Mouse (Mus musculus): ENCODE measurements around the gene Fbxo28. TPM values are rescaled to one million over a fixed set of nuclear protein-coding genes. Genes with fewer than 3 reads are reported as not detected.
"Not testable (repeated sequence)": the region's sequence is repeated elsewhere in the genome, so short reads cannot be mapped to it uniquely, and the experiment has no call there.

The Fbxo28 gene
- polyA plus RNA-seq, 1 experiment = 16.9 TPM

- Histone ChIP-seq H3K79me2 (ENCODE audit: control insufficient read depth, insufficient read depth) (no peaks in the 10 kb centered on the region), H3K4me2 (ENCODE audit: low read depth) (no peak overlapping the region), H3K36me3 (ENCODE audit: control insufficient read depth, insufficient read depth) (no peaks in the 10 kb centered on the region), H3K27me3 (ENCODE audit: control insufficient read depth, insufficient read depth, insufficient read length) (no peaks in the 10 kb centered on the region), H3ac (ENCODE audit: control insufficient read depth, insufficient read length) (no peak overlapping the region), H3K4me3 (no peak overlapping the region)
- TF ChIP-seq MAX (IDR thresholded peaks at IDR 0.05; ENCODE audit: low read depth) (no peak), REST (IDR thresholded peaks at IDR 0.05; ENCODE audit: insufficient read depth, insufficient read length) (no peak), POLR2A (IDR thresholded peaks at IDR 0.05; ENCODE audit: insufficient read length, low read depth) (no peak), CEBPB (IDR thresholded peaks at IDR 0.05; ENCODE audit: insufficient read depth, poor library complexity, severe bottlenecking) (no peak), POLR2AphosphoS2 (IDR thresholded peaks at IDR 0.05; ENCODE audit: insufficient read length, low read depth) (no peak), TCF3 (IDR thresholded peaks at IDR 0.05; ENCODE audit: insufficient read length, low read depth) (no peak)
Measured at GRCm38 (mm10) chr1:182296141-182296540, 45.3 kb downstream of the Fbxo28 start.

GRCm38 (mm10) chr1:182292291-182292690, 49.1 kb downstream of the Fbxo28 start:
- no peaks in the 10 kb centered on the region for H3K79me2 ChIP-seq (ENCODE audit: control insufficient read depth, insufficient read depth)
- no peak overlapping the region for H3K4me2 ChIP-seq (ENCODE audit: low read depth)
- no peak for TF ChIP-seq SRF (IDR thresholded peaks at IDR 0.05; ENCODE audit: control insufficient read depth, insufficient read length, low read depth)
- no peak for TF ChIP-seq MYOG (IDR thresholded peaks at IDR 0.05; ENCODE audit: control insufficient read depth in 1 of 3, insufficient read depth in 1 of 3, insufficient read length in 2 of 3, low read depth in 2 of 3)
- TF ChIP-seq TCF12 (IDR thresholded peaks at IDR 0.05; ENCODE audit: insufficient read depth, poor library complexity, severe bottlenecking) = no peak
- no peak for TF ChIP-seq CEBPB (IDR thresholded peaks at IDR 0.05; ENCODE audit: insufficient read depth, poor library complexity, severe bottlenecking)
- no peaks in the 10 kb centered on the region for H3K36me3 ChIP-seq (ENCODE audit: control insufficient read depth, insufficient read depth)
- no peak overlapping the region for H3K4me3 ChIP-seq
- no peak overlapping the region for H3ac ChIP-seq (ENCODE audit: control insufficient read depth, insufficient read length)
- H3K27me3 ChIP-seq (ENCODE audit: control insufficient read depth, insufficient read depth, insufficient read length) = no peaks in the 10 kb centered on the region

GRCm38 (mm10) chr1:182290741-182291140, 50.7 kb downstream of the Fbxo28 start:
- not testable (repeated sequence) for H3K79me2 ChIP-seq (ENCODE audit: control insufficient read depth, insufficient read depth); H3K4me3 ChIP-seq; H3K4me2 ChIP-seq (ENCODE audit: low read depth); H3K27me3 ChIP-seq (ENCODE audit: control insufficient read depth, insufficient read depth, insufficient read length); H3ac ChIP-seq (ENCODE audit: control insufficient read depth, insufficient read length); H3K36me3 ChIP-seq (ENCODE audit: control insufficient read depth, insufficient read depth)

- Histone ChIP-seq H3K36me3 (ENCODE audit: control insufficient read depth, insufficient read depth) (no peaks in the 10 kb centered on the region), H3K27me3 (ENCODE audit: control insufficient read depth, insufficient read depth, insufficient read length) (no peaks in the 10 kb centered on the region), H3ac (ENCODE audit: control insufficient read depth, insufficient read length) (no peak overlapping the region), H3K4me2 (ENCODE audit: low read depth) (no peak overlapping the region), H3K4me3 (no peak overlapping the region), H3K79me2 (ENCODE audit: control insufficient read depth, insufficient read depth) (no peaks in the 10 kb centered on the region)
- TF ChIP-seq CEBPB (IDR thresholded peaks at IDR 0.05; ENCODE audit: insufficient read depth, poor library complexity, severe bottlenecking) (no peak), MYOD1 (IDR thresholded peaks at IDR 0.05; ENCODE audit: control insufficient read depth in 1 of 3, insufficient read length in 2 of 3, low read depth in 2 of 3) (no peak), MAX (IDR thresholded peaks at IDR 0.05; ENCODE audit: low read depth) (no peak)
Measured at GRCm38 (mm10) chr1:182289781-182290180, 51.6 kb downstream of the Fbxo28 start.

GRCm38 (mm10) chr1:182288601-182289000, 52.8 kb downstream of the Fbxo28 start:
- Histone ChIP-seq H3K4me3 (no peak overlapping the region), H3K4me2 (ENCODE audit: low read depth) (no peak overlapping the region), H3K79me2 (ENCODE audit: control insufficient read depth, insufficient read depth) (no peaks in the 10 kb centered on the region), H3K27me3 (ENCODE audit: control insufficient read depth, insufficient read depth, insufficient read length) (no peaks in the 10 kb centered on the region), H3ac (ENCODE audit: control insufficient read depth, insufficient read length) (no peak overlapping the region), H3K36me3 (ENCODE audit: control insufficient read depth, insufficient read depth) (no peaks in the 10 kb centered on the region)
- TF ChIP-seq POLR2A (IDR thresholded peaks at IDR 0.05; ENCODE audit: insufficient read length, low read depth) (no peak), SRF (IDR thresholded peaks at IDR 0.05; ENCODE audit: control insufficient read depth, insufficient read length, low read depth) (no peak), REST (IDR thresholded peaks at IDR 0.05; ENCODE audit: insufficient read depth, insufficient read length) (no peak), MAX (IDR thresholded peaks at IDR 0.05; ENCODE audit: low read depth) (no peak), MYOD1 (IDR thresholded peaks at IDR 0.05; ENCODE audit: control insufficient read depth in 1 of 3, insufficient read length in 2 of 3, low read depth in 2 of 3) (no peak), TCF12 (IDR thresholded peaks at IDR 0.05; ENCODE audit: insufficient read depth, poor library complexity, severe bottlenecking) (no peak)

GRCm38 (mm10) chr1:182287781-182288180, 53.6 kb downstream of the Fbxo28 start:
- Histone ChIP-seq H3K27me3 (ENCODE audit: control insufficient read depth, insufficient read depth, insufficient read length) (no peaks in the 10 kb centered on the region), H3ac (ENCODE audit: control insufficient read depth, insufficient read length) (no peak overlapping the region), H3K79me2 (ENCODE audit: control insufficient read depth, insufficient read depth) (no peaks in the 10 kb centered on the region), H3K36me3 (ENCODE audit: control insufficient read depth, insufficient read depth) (no peaks in the 10 kb centered on the region), H3K4me3 (no peak overlapping the region), H3K4me2 (ENCODE audit: low read depth) (no peak overlapping the region)
- TF ChIP-seq MAX (IDR thresholded peaks at IDR 0.05; ENCODE audit: low read depth) (no peak), REST (IDR thresholded peaks at IDR 0.05; ENCODE audit: insufficient read depth, insufficient read length) (no peak), TCF12 (IDR thresholded peaks at IDR 0.05; ENCODE audit: insufficient read depth, poor library complexity, severe bottlenecking) (no peak), MYOG (IDR thresholded peaks at IDR 0.05; ENCODE audit: control insufficient read depth in 1 of 3, insufficient read depth in 1 of 3, insufficient read length in 2 of 3, low read depth in 2 of 3) (no peak), POLR2A (IDR thresholded peaks at IDR 0.05; ENCODE audit: insufficient read length, low read depth) (no peak), USF1 (IDR thresholded peaks at IDR 0.05; ENCODE audit: low read depth) (no peak), MYOD1 (IDR thresholded peaks at IDR 0.05; ENCODE audit: control insufficient read depth in 1 of 3, insufficient read length in 2 of 3, low read depth in 2 of 3) (no peak), SRF (IDR thresholded peaks at IDR 0.05; ENCODE audit: control insufficient read depth, insufficient read length, low read depth) (no peak), TCF3 (IDR thresholded peaks at IDR 0.05; ENCODE audit: insufficient read length, low read depth) (no peak), E2F4 (IDR thresholded peaks at IDR 0.05; ENCODE audit: insufficient read depth) (no peak), POLR2AphosphoS2 (IDR thresholded peaks at IDR 0.05; ENCODE audit: insufficient read length, low read depth) (no peak), CEBPB (IDR thresholded peaks at IDR 0.05; ENCODE audit: insufficient read depth, poor library complexity, severe bottlenecking) (no peak)

Measured in myocyte (in vitro differentiated cells).